21 mouse cellular contexts compared by ENCODE assay signal in the genomic region with DNA sequence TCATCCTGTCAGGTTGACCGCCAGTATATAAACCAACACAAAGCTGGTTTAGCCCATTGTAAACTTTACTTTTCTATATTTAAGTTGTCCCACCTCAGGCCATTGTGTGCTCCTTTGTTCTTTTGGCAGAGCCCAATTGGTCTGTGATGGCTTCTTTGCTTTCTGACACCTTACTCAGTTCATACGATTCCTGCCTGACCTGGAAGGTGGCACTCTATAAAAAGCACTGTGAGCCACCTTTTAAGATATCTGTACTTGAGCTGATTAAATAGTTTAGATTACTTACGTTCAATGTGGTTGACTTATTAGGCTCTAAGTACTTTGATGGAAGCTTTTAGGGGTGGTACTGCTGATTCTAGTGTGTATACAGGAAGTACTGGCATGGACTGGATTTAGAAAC. TPM values are rescaled to one million over a fixed set of nuclear protein-coding genes. Genes with fewer than 3 reads are reported as not detected.
A peak's percentile ranks its signal among the peaks of the same experiment; 100 is the strongest.
DNase-seq lines count a peak whose midpoint lies in the region; ATAC-seq and TF ChIP-seq lines count a peak whose summit lies in the region.
"Had no signal": no experiment of that assay in that cellular context is flagged by ENCODE, and none has a peak within 500 bp of the region (broad histone marks: within the 10 kb centered on the region; RNA-seq: fewer than 3 reads in every experiment).

No protein-coding gene starts in this region.

- no peak for TF ChIP-seq POLR2A in lung, adult 2 months (IDR thresholded peaks at IDR 0.05; ENCODE audit: borderline replicate concordance, extremely low read depth, low read depth, low read length)

- no peak for TF ChIP-seq CTCF in lung, adult 2 months (IDR thresholded peaks at IDR 0.05; ENCODE audit: insufficient read depth, low read length)
- TF ChIP-seq CTCF in gastrocnemius, adult 2 months (IDR thresholded peaks at IDR 0.05) = no peak

- no peaks in the 10 kb centered on the region for H3K27me3 ChIP-seq in heart, embryonic 16.5 days (ENCODE audit: control insufficient read depth, insufficient read depth, low read length)
- H3K27me3 ChIP-seq in heart, embryonic 11.5 days (ENCODE audit: control insufficient read depth, insufficient read depth, low read length) = no peaks in the 10 kb centered on the region
- no peaks in the 10 kb centered on the region for H3K27me3 ChIP-seq in lung, embryonic 16.5 days (ENCODE audit: control insufficient read depth, insufficient read depth, low read depth, low read length)
- no peaks in the 10 kb centered on the region for H3K27me3 ChIP-seq in stomach, embryonic 16.5 days (ENCODE audit: control insufficient read depth, insufficient read depth, low read length)
- H3K27me3 ChIP-seq: embryonic facial prominence, embryonic 13.5 days; forebrain, embryonic 12.5 days; heart, embryonic 12.5 days; hindbrain, embryonic 12.5 days had no signal

- 48% methylated on average over 3 of the region's 3 CpGs for WGBS in heart, embryonic 16.5 days
- WGBS in heart, embryonic 11.5 days (ENCODE audit: insufficient replicate concordance) = 53% methylated on average over 3 of the region's 3 CpGs
- WGBS in lung, embryonic 16.5 days = 32% methylated on average over 3 of the region's 3 CpGs
- WGBS in lung, adult 2 months = 54% methylated on average over 3 of the region's 3 CpGs
- WGBS in stomach, embryonic 16.5 days = 43% methylated on average over 3 of the region's 3 CpGs

- peaks cover 14% of the 10 kb centered on the region for H3K36me3 ChIP-seq in heart, embryonic 16.5 days (ENCODE audit: control insufficient read depth, insufficient read depth)
- H3K36me3 ChIP-seq in heart, embryonic 11.5 days (ENCODE audit: control insufficient read depth, insufficient read depth, low read length) = no peaks in the 10 kb centered on the region
- peaks cover 5% of the 10 kb centered on the region for H3K36me3 ChIP-seq in lung, embryonic 16.5 days (ENCODE audit: control insufficient read depth, insufficient read depth, low read length)
- peaks cover 14% of the 10 kb centered on the region for H3K36me3 ChIP-seq in stomach, embryonic 16.5 days (ENCODE audit: control insufficient read depth, insufficient read depth, low read length)

- ATAC-seq in heart, embryonic 16.5 days (replicated peaks; ENCODE audit: extremely low read depth, insufficient read depth, low FRiP score) = no peak
- ATAC-seq in heart, embryonic 11.5 days (replicated peaks; ENCODE audit: insufficient number of reproducible peaks, low FRiP score, low TSS enrichment) = no peak
- ATAC-seq in lung, embryonic 16.5 days (ENCODE audit: low read depth) = no peak
- ATAC-seq in megakaryocyte-erythroid progenitor cell, adult 5-6 weeks (replicated peaks; ENCODE audit: low FRiP score, low TSS enrichment, poor library complexity, severe bottlenecking) = 0 out of 2 replicates have a peak, but pooled peaks have one; percentile 16
- peak; percentile 39; the same call in 1 of the 2 replicates for ATAC-seq in stomach, embryonic 16.5 days (ENCODE audit: insufficient read depth, low FRiP score)
- ATAC-seq: forebrain, embryonic 16.5 days; hindbrain, embryonic 16.5 days; inflammation-experienced regulatory T-cells, adult 6 months had no signal

- peak overlapping the region; percentile 31; the same call in 1 of the 2 replicates for H3K27ac ChIP-seq in heart, embryonic 16.5 days (ENCODE audit: low read length)
- no peak overlapping the region for H3K27ac ChIP-seq in heart, embryonic 11.5 days (ENCODE audit: low read depth, low read length)
- H3K27ac ChIP-seq in lung, embryonic 16.5 days (ENCODE audit: low read length) = peak overlapping the region; percentile 50
- H3K27ac ChIP-seq in stomach, embryonic 16.5 days (ENCODE audit: low read length) = peak overlapping the region; percentile 31; the same call in 1 of the 2 replicates
- no peak overlapping the region for H3K27ac ChIP-seq in gastrocnemius, adult 2 months
- H3K27ac ChIP-seq: embryonic facial prominence, embryonic 13.5 days; forebrain, embryonic 12.5 days; hindbrain, embryonic 12.5 days had no signal

- H3K9ac ChIP-seq in heart, embryonic 16.5 days (ENCODE audit: low read length) = no peak overlapping the region
- no peak overlapping the region for H3K9ac ChIP-seq in heart, embryonic 11.5 days (ENCODE audit: low read depth, low read length)
- H3K9ac ChIP-seq in lung, embryonic 16.5 days (ENCODE audit: low read length) = no peak overlapping the region
- peak overlapping the region; percentile 40; the same call in 1 of the 2 replicates for H3K9ac ChIP-seq in stomach, embryonic 16.5 days (ENCODE audit: low read length)
- H3K9ac ChIP-seq: embryonic facial prominence, embryonic 13.5 days; forebrain, embryonic 12.5 days; heart, embryonic 12.5 days; hindbrain, embryonic 12.5 days had no signal

- H3K4me1 ChIP-seq in heart, embryonic 16.5 days (ENCODE audit: control insufficient read depth, insufficient read depth, low read length) = peaks cover 23% of the 10 kb centered on the region
- H3K4me1 ChIP-seq in heart, embryonic 11.5 days (ENCODE audit: control insufficient read depth, insufficient read depth, low read length) = peaks cover 24% of the 10 kb centered on the region
- peaks cover 18% of the 10 kb centered on the region for H3K4me1 ChIP-seq in lung, embryonic 16.5 days (replicated peaks; ENCODE audit: control insufficient read depth, insufficient read depth, low read length)
- H3K4me1 ChIP-seq in lung, adult 2 months (ENCODE audit: control insufficient read depth, insufficient read depth, low read length) = peaks cover 6% of the 10 kb centered on the region
- H3K4me1 ChIP-seq in stomach, embryonic 16.5 days (ENCODE audit: control insufficient read depth, insufficient read depth, low read length) = peaks cover 15% of the 10 kb centered on the region
- H3K4me1 ChIP-seq: embryonic facial prominence, embryonic 13.5 days; forebrain, embryonic 12.5 days; hindbrain, embryonic 12.5 days had no signal

- no peak overlapping the region for H3K4me2 ChIP-seq in heart, embryonic 16.5 days (ENCODE audit: low read depth, low read length)
- H3K4me2 ChIP-seq in heart, embryonic 11.5 days = no peak overlapping the region
- no peak overlapping the region for H3K4me2 ChIP-seq in lung, embryonic 16.5 days (ENCODE audit: low read depth, low read length)
- 0 out of 2 replicates have a peak overlapping the region, but pooled peaks have one; percentile 7 for H3K4me2 ChIP-seq in stomach, embryonic 16.5 days (ENCODE audit: low read depth, low read length)
- H3K4me2 ChIP-seq: embryonic facial prominence, embryonic 13.5 days; forebrain, embryonic 12.5 days; heart, embryonic 12.5 days; hindbrain, embryonic 12.5 days had no signal

- DNase-seq in lung, adult 2 months = no peak
- DNase-seq in frontal cortex, postnatal 14 days (ENCODE audit: low spot score in 2 of 2) = no peak
- DNase-seq in gastrocnemius, adult 2 months = no peak
- DNase-seq: adrenal gland, adult 2 months; adrenal gland, postnatal 25 days; cerebellum, adult 8-10 months; cerebellum, postnatal 25 days; gastrocnemius, postnatal 25 days; heart, postnatal 4 days had no signal

- H3K9me3 ChIP-seq in heart, embryonic 16.5 days (replicated peaks; ENCODE audit: control insufficient read depth, low read length) = no peaks in the 10 kb centered on the region
- no peaks in the 10 kb centered on the region for H3K9me3 ChIP-seq in heart, embryonic 11.5 days (replicated peaks; ENCODE audit: control insufficient read depth, low read length)
- no peaks in the 10 kb centered on the region for H3K9me3 ChIP-seq in lung, embryonic 16.5 days (ENCODE audit: control insufficient read depth, low read length)
- no peaks in the 10 kb centered on the region for H3K9me3 ChIP-seq in stomach, embryonic 16.5 days (replicated peaks; ENCODE audit: control insufficient read depth, low read length)
- H3K9me3 ChIP-seq: embryonic facial prominence, embryonic 13.5 days; forebrain, embryonic 12.5 days; heart, embryonic 12.5 days; hindbrain, embryonic 12.5 days had no signal

- intact Hi-C loops in gastrocnemius, adult 2 months (cut with DNase I) = no loop called here

- no peak overlapping the region for H3K4me3 ChIP-seq in heart, embryonic 16.5 days (ENCODE audit: low read length)
- H3K4me3 ChIP-seq in heart, embryonic 11.5 days (ENCODE audit: low read depth, low read length) = no peak overlapping the region
- no peak overlapping the region for H3K4me3 ChIP-seq in lung, embryonic 16.5 days (ENCODE audit: low read length)
- no peak overlapping the region for H3K4me3 ChIP-seq in lung, adult 2 months (replicated peaks; ENCODE audit: extremely low read depth, low read depth, low read length)
- no peak overlapping the region for H3K4me3 ChIP-seq in stomach, embryonic 16.5 days (replicated peaks; ENCODE audit: low read length)
- H3K4me3 ChIP-seq in gastrocnemius, adult 2 months = no peak overlapping the region
- H3K4me3 ChIP-seq: embryonic facial prominence, embryonic 13.5 days; forebrain, embryonic 12.5 days; heart, embryonic 12.5 days; hindbrain, embryonic 12.5 days had no signal

RNA-seq across cellular contexts. Expression of a gene that starts 46.1 kb away (rescaled TPM):
- polyA plus RNA-seq in heart, embryonic 16.5 days (2015; fragmentation: Nextera tagmentation; extraction: Ambion mirVana) = 23.5 and 24.1 TPM in 2 replicates
- 32.8 and 35.7 TPM in 2 replicates for polyA plus RNA-seq in heart, embryonic 11.5 days (2014; fragmentation: Nextera tagmentation; extraction: Ambion mirVana)
- polyA plus RNA-seq in lung, embryonic 16.5 days (2015; fragmentation: Nextera tagmentation; extraction: Ambion mirVana) = 26.3 TPM in 2 replicates
- 43.8 and 48.3 TPM in 2 replicates for polyA plus RNA-seq in lung, adult 2 months (2012; rRNA removed)
- total RNA-seq in megakaryocyte-erythroid progenitor cell, adult 5-6 weeks (2014; fragmentation: Nextera tagmentation) = 53.9 and 68.0 TPM in 2 replicates
- 113 and 117 TPM in 2 replicates for total RNA-seq in megakaryocyte-erythroid progenitor cell, adult 5-6 weeks (2017)
- 23.8 and 25.4 TPM in 2 replicates for polyA plus RNA-seq in stomach, embryonic 16.5 days (2015; fragmentation: Nextera tagmentation; extraction: Ambion mirVana)
- total RNA-seq in gastrocnemius, adult 2 months (2021) = 100 to 1,000 TPM; 191 to 193 TPM

RNA-seq across cellular contexts. Expression of a gene that starts 54.7 kb away (rescaled TPM):
- 188 TPM in 2 replicates for polyA plus RNA-seq in heart, embryonic 16.5 days (2015; fragmentation: Nextera tagmentation; extraction: Ambion mirVana)
- polyA plus RNA-seq in heart, embryonic 11.5 days (2014; fragmentation: Nextera tagmentation; extraction: Ambion mirVana) = 146 and 150 TPM in 2 replicates
- polyA plus RNA-seq in lung, embryonic 16.5 days (2015; fragmentation: Nextera tagmentation; extraction: Ambion mirVana) = 210 and 215 TPM in 2 replicates
- 232 and 319 TPM in 2 replicates for polyA plus RNA-seq in lung, adult 2 months (2012; rRNA removed)
- 10.8 and 12.3 TPM in 2 replicates for total RNA-seq in megakaryocyte-erythroid progenitor cell, adult 5-6 weeks (2014; fragmentation: Nextera tagmentation)
- total RNA-seq in megakaryocyte-erythroid progenitor cell, adult 5-6 weeks (2017) = 17.6 and 23.6 TPM in 2 replicates
- 168 and 175 TPM in 2 replicates for polyA plus RNA-seq in stomach, embryonic 16.5 days (2015; fragmentation: Nextera tagmentation; extraction: Ambion mirVana)
- total RNA-seq in gastrocnemius, adult 2 months (2021) = 10 to 100 TPM; 22.3 to 23.1 TPM

Comparison
In these comparisons a context has a peak if more than half of its experiments do, and no peak if none do; other contexts are left out.
1. H3K27ac ChIP-seq: peak in heart, embryonic 16.5 days (single experiment), lung, embryonic 16.5 days (single experiment) and stomach, embryonic 16.5 days (single experiment); none in heart, embryonic 11.5 days (single experiment) and gastrocnemius, adult 2 months (single experiment).
2. ATAC-seq: peak in megakaryocyte-erythroid progenitor cell, adult 5-6 weeks (single experiment) and stomach, embryonic 16.5 days (single experiment); none in heart, embryonic 16.5 days (single experiment), heart, embryonic 11.5 days (single experiment) and lung, embryonic 16.5 days (single experiment).